Mouse (Mus musculus) MEL (cell line): ENCODE measurements around the gene Tyrobp. TPM values are rescaled to one million over a fixed set of nuclear protein-coding genes. Genes with fewer than 3 reads are reported as not detected.

Source experiments
- DNase-seq: peaks from one replicate; pipeline ENCODE4 v3.0.0; 2011; ENCODE audit warnings: low read depth, low spot score
- H3K27ac ChIP-seq: 2 replicates; pipeline ENCODE4 v1.5.1; 2012; ENCODE audit warnings: low read depth, mild to moderate bottlenecking, control low read depth, low read length, moderate library complexity; ENCODE audit not compliant: control insufficient read depth
- H3K27me3 ChIP-seq, 2 experiments: fragments of 150-350 bp in 1 of 2; sonication (generic) in 1 of 2; 2 replicates each; pipeline ENCODE4 v1.6.1; 2012; ENCODE audit warnings: low read length in 2 of 2, mild to moderate bottlenecking in 2 of 2, improper control_type of control experiment in 1 of 2, moderate library complexity in 1 of 2; ENCODE audit not compliant: insufficient read depth in 2 of 2, control insufficient read depth in 1 of 2
- H3K36me3 ChIP-seq, 2 experiments: 2 replicates each; pipeline ENCODE4 v1.6.1; 2012 to 2014; ENCODE audit warnings: low read length in 2 of 2, improper control_type of control experiment in 1 of 2, inconsistent platforms in 1 of 2, mild to moderate bottlenecking in 1 of 2; ENCODE audit not compliant: insufficient read depth in 2 of 2, control insufficient read depth in 1 of 2
- H3K4me1 ChIP-seq, 2 experiments: fragments of 150-350 bp in 1 of 2; sonication (generic) in 1 of 2; 2 replicates each; pipeline ENCODE4 v1.6.1; 2012; ENCODE audit warnings: low read length in 2 of 2, improper control_type of control experiment in 1 of 2, mild to moderate bottlenecking in 1 of 2; ENCODE audit not compliant: insufficient read depth in 2 of 2, control insufficient read depth in 1 of 2
- H3K4me3 ChIP-seq, 2 experiments: fragments of 150-350 bp in 1 of 2; sonication (generic) in 1 of 2; 2 replicates each; pipeline ENCODE4 v1.5.1; 2012; ENCODE audit warnings: low read depth in 2 of 2, low read length in 2 of 2, mild to moderate bottlenecking in 2 of 2, moderate library complexity in 2 of 2, control low read depth in 1 of 2, improper control_type of control experiment in 1 of 2; ENCODE audit not compliant: control insufficient read depth in 1 of 2, insufficient read depth in 1 of 2
- H3K79me2 ChIP-seq: 2 replicates; pipeline ENCODE4 v1.6.1; 2012; ENCODE audit warnings: mild to moderate bottlenecking, low read length, moderate library complexity; ENCODE audit not compliant: control insufficient read depth, poor library complexity, insufficient read depth
- H3K9ac ChIP-seq: 2 replicates; pipeline ENCODE4 v1.6.1; 2012; ENCODE audit warnings: low read depth, mild to moderate bottlenecking, control low read depth, low read length, moderate library complexity; ENCODE audit not compliant: control insufficient read depth, poor library complexity, severe bottlenecking
- H3K9me3 ChIP-seq: fragments of 150-350 bp; sonication (generic); replicated peaks from 2 replicates; pipeline ENCODE4 v1.6.1; 2012; ENCODE audit warnings: mild to moderate bottlenecking, low read length, improper control_type of control experiment, moderate library complexity; ENCODE audit not compliant: insufficient read depth
- CHD1 ChIP-seq: IDR thresholded peaks from 2 replicates; pipeline ENCODE4 v1.6.1; 2012; ENCODE audit warnings: low read depth, mild to moderate bottlenecking, inconsistent platforms, low read length, improper control_type of control experiment
- JUND ChIP-seq: IDR thresholded peaks from 2 replicates; pipeline ENCODE4 v1.6.1; 2011; ENCODE audit warnings: low read depth, mild to moderate bottlenecking, improper control_type of control experiment, low read length
- MAX ChIP-seq: IDR thresholded peaks from 2 replicates; pipeline ENCODE4 v1.6.1; 2011; ENCODE audit warnings: low read length, improper control_type of control experiment
- MXI1 ChIP-seq: IDR thresholded peaks from 2 replicates; pipeline ENCODE4 v1.6.1; 2011; ENCODE audit warnings: mild to moderate bottlenecking, low read depth, low read length, improper control_type of control experiment
- NELFE ChIP-seq: IDR thresholded peaks from 2 replicates; pipeline ENCODE4 v1.6.1; 2011; ENCODE audit warnings: low read depth, low read length, improper control_type of control experiment
- POLR2AphosphoS2 ChIP-seq: IDR thresholded peaks from 2 replicates; pipeline ENCODE4 v1.6.1; 2011; ENCODE audit warnings: low read length, improper control_type of control experiment
- RCOR1 ChIP-seq: IDR thresholded peaks from 2 replicates; pipeline ENCODE4 v1.6.1; 2012; ENCODE audit warnings: low read depth, mild to moderate bottlenecking, inconsistent platforms, low read length, improper control_type of control experiment
- SIN3A ChIP-seq: IDR thresholded peaks from 2 replicates; pipeline ENCODE4 v1.6.1; 2012; ENCODE audit warnings: low read length, improper control_type of control experiment, inconsistent platforms
- USF2 ChIP-seq, 2 experiments: IDR thresholded peaks; 2 replicates each; pipeline ENCODE4 v1.6.1; 2011 to 2012; ENCODE audit warnings: improper control_type of control experiment in 2 of 2, low read length in 2 of 2, borderline replicate concordance in 1 of 2, inconsistent platforms in 1 of 2, low read depth in 1 of 2, mild to moderate bottlenecking in 1 of 2; ENCODE audit not compliant: insufficient read depth in 1 of 2
- ZKSCAN1 ChIP-seq: IDR thresholded peaks from 2 replicates; pipeline ENCODE4 v1.6.1; 2012; ENCODE audit warnings: low read depth, mild to moderate bottlenecking, inconsistent platforms, low read length, improper control_type of control experiment, moderate library complexity
- ZNF384 ChIP-seq: IDR thresholded peaks from 2 replicates; pipeline ENCODE4 v1.6.1; 2012; ENCODE audit warnings: low read depth, mild to moderate bottlenecking, inconsistent platforms, low read length, improper control_type of control experiment
- polyA plus RNA-seq, 2 experiments: library from polyadenylated mRNA; stranded (reverse) in 1 of 2; unstranded in 1 of 2; fragments of >175 nt in 1 of 2; fragments of >200 nt in 1 of 2; gene quantifications; 2 replicates each; pipeline versions ENCODE4 v1.2.1 to v1.2.4; 2012; ENCODE audit warnings: low replicate concordance in 2 of 2, low read depth in 1 of 2; ENCODE audit not compliant: insufficient read length in 2 of 2, insufficient read depth in 1 of 2, missing spikeins in 1 of 2
- total RNA-seq: library from RNA; depleted of rRNA; stranded (reverse); fragments of 300-350 nt; gene quantifications from 2 replicates; pipeline ENCODE4 v1.2.3, GENCODE M21; 2012

The Tyrobp gene
- total and polyA plus RNA-seq, 3 experiments: 2.8 to 13.6 TPM; not detected in 1

- H3K9me3 ChIP-seq: no peaks in the 10 kb centered on the region
- H3K79me2 ChIP-seq: no peaks in the 10 kb centered on the region
- H3K9ac ChIP-seq: no peak overlapping the region
- no peak overlapping the region for H3K27ac ChIP-seq
- no peak for TF ChIP-seq MAX
- TF ChIP-seq ZNF384: no peak
- H3K4me1 ChIP-seq: peaks cover 0 to 4% of the 10 kb centered on the region in 2 experiments; a peak in 1 of 4 replicates
- DNase-seq: no peak
- peaks cover 0 to 2% of the 10 kb centered on the region in 2 experiments; a peak in 1 of 4 replicates for H3K27me3 ChIP-seq
- no peaks in the 10 kb centered on the region; a peak in 1 of 4 replicates for H3K36me3 ChIP-seq
- no peak overlapping the region for H3K4me3 ChIP-seq
These were observed 13.9 kb upstream of the Tyrobp start for GRCm38 (mm10) chr7:30399671-30400070.

- Histone ChIP-seq H3K36me3 (no peaks in the 10 kb centered on the region), H3K9ac (no peak overlapping the region), H3K79me2 (no peaks in the 10 kb centered on the region), H3K4me1 (no peaks in the 10 kb centered on the region), H3K4me3 (no peak overlapping the region), H3K27ac (no peak overlapping the region), H3K9me3 (no peaks in the 10 kb centered on the region), H3K27me3 (peaks cover 1 to 2% of the 10 kb centered on the region in 2 experiments; a peak in 3 of 4 replicates)
- TF ChIP-seq MXI1 (no peak), USF2 (IDR thresholded peaks at IDR 0.05; ENCODE audit: borderline replicate concordance in 1 of 2, insufficient read depth in 1 of 2, low read depth in 1 of 2, low read length in 2 of 2) (no peak), ZKSCAN1 (no peak), SIN3A (no peak), JUND (no peak), CHD1 (no peak), POLR2AphosphoS2 (no peak)
- DNase-seq: no peak
These were observed 11.2 kb upstream of the Tyrobp start for GRCm38 (mm10) chr7:30402343-30402742.

GRCm38 (mm10) chr7:30408639-30409038 lies 4.9 kb upstream of the Tyrobp start:
- TF ChIP-seq NELFE (no peak), RCOR1 (no peak)
- H3K4me3 ChIP-seq: no peak overlapping the region
- DNase-seq: no peak
- H3K9ac ChIP-seq: no peak overlapping the region
- H3K4me1 ChIP-seq: peaks cover 3 to 16% of the 10 kb centered on the region in 2 experiments; a peak in 3 of 4 replicates
- peaks cover 0 to 8% of the 10 kb centered on the region in 2 experiments; a peak in 2 of 4 replicates for H3K36me3 ChIP-seq
- no peaks in the 10 kb centered on the region for H3K9me3 ChIP-seq
- H3K27ac ChIP-seq: no peak overlapping the region
- H3K27me3 ChIP-seq: peaks cover 0 to 1% of the 10 kb centered on the region in 2 experiments; a peak in 2 of 4 replicates
- no peaks in the 10 kb centered on the region for H3K79me2 ChIP-seq
